Mouse (Mus musculus): Measurements from ENCODE around the gene Rims1. TPM values are rescaled to one million over a fixed set of nuclear protein-coding genes. Genes with fewer than 3 reads are reported as not detected.

Rims1 gene
- total RNA-seq, 2 experiments from 2014 or later: 1.0 to 1.4 TPM

DNA sequence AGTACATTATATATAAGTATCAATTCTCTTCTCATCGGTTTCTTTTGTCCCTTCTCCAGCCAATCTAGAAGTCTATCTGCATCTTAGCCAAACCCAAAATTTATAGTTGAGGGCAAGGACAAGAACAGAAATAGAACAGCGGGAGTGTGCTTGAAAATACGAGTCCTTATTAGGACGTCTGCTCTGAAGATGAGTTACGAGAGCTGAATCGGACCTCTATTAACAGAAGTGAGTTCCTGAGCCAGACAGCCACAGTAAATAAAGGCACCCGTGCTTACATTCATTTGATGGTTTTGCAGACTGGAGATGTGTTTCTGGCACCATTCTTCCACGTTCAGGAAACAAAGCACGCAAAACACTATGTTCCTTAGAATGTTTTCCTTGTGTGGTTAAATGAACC lies 466.9 kb downstream of the Rims1 start:
- DNase-seq: no peak

DNA sequence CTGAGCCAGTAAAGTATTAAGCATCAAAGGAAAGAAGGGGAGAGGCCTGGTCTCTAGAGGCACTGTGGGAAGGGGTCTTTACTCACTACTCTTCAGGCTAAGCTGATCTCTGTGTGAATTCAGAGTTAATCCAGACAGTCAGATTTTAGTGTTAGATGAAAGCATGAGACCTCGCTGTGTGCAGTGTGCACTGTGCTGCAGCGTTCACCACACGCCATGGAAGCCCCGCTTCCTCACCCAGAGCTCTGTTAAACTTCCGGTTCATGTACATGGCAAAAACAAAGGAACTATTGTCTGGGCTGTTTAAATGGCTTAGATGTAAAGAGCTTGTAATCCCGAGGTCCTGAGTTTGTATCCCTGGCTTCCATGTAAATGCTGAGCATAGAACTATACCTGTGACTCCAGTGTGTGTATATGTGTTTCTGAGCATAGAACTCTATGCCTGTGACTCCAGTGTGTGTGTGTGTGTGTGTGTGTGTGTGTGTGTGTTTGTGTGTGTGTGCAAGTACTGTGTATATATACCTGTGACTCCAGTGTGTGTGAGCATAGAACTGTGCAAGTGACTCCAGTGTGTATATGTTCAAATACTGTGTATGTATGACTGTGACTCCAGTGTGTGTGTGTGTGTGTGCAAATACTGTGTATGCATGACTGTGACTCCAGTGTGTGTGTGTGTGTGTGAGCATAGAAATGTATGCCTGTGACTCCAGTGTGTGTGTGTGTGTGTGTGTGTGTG lies 484.7 kb downstream of the Rims1 start:
- DNase-seq: no peak

DNA sequence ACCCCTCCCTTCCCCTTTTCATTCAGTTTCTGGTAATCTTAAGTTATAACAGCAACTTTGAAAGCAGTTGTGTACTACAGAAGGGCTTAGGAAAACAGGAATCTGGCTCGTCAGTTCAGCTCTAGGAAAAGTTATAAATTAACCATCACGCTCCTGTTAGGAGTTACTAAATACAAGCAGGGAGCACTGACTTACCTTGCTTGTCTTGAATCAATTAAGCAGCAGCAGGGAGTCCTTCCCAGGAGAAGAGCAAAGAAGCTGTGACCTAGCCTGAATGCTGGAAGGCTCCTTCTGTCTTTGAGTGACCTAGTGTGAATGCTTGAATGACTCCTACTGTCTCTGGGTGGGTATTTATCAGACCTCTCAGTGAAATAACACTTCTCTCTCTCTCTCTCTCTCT lies 490.3 kb downstream of the Rims1 start:
- DNase-seq: no peak

DNA sequence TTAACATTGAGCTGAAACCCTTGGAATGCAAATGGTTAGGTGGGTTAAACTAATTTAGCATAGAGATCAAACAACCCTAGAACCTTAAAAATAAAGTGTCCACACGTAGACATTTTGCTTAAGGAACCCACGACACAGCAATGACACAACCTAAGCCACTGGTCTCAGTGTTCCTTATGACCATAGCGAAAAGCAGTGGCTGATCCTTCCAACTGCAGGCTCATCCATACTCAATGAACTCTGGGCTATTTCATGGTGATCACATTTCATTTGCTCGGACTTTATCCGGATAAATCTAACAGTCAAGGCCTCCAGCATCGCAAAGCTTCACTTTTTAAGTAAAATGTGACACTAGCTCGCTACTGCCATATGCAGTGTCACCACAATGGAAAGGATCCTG lies 494.3 kb downstream of the Rims1 start:
- DNase-seq: no peak

DNA sequence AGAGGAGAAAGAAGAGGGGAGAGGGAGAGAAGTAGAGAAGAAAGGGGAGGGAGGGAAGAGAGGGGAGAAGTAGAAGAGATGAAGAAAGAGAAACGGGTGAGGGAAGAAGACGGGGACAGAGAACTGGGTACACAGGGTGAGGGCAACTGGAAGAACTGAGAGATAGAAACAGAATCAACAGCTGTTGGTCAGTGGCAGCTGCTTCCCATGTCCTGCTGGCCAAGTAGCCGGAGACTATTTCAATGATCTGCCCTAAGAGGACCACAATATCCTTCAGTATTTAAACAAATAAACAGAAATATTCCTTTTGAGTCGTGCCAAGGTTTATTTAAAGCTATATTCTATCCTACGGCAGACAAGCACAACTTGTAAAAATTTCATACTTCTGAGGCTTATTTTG lies 499.3 kb downstream of the Rims1 start:
- no peak for DNase-seq

DNA sequence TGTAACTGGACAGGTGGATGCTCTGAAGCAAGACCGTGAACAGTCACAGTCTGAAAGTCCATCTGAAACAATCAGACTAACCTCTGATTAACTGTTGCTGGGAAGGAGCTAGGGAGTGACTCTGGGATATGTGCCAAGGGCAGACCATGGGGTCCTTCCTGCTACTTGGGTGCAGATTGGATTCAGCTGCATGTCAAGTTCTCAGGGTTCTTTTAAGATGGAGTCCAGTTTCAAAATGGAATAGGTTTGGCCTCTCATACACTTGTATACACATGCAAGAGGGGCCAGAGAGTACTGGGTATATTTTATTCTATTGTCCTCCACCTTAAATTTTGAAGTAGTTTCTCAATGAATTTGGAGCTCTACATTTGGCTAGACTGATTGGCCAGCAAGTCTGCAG lies 499.9 kb downstream of the Rims1 start:
- no peak for DNase-seq

DNA sequence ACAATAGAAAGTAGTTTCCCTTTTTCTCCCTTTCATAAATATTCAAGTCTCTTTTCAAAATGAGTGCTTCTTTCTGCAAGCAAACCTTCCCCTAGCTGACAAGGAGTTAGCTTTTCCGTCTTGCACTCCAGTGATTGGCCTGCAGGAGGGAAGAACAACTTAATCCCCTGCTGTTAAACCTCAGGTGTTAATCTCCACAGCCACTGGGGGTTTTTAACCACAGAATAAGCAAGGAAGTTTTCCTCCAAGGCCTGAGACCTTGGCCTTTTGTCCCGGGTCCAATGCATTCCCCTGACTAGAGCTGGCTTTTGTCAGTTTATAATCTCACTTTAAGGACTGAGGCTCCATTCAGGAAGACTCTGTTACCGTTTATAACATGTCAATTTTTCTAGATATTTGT lies 511.8 kb downstream of the Rims1 start:
- DNase-seq: no peak

DNA sequence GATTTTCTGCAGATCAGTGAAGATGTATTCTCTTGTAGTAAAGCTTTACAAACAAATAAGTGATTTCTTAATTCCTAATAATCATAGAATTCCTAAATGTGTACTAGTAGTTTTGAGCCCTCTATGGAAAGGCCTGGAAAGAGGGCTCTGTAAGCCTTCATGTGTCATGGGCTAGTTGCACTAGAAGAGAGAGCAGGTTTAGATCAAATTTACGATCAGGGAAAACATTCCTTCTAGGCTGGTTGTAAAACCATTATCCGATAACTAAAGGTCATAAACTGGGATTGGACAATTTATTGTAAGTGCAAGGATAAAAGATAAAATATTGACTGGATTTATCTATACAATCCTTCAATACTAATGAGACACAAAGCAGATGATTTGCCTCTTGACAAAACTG lies 512.5 kb downstream of the Rims1 start:
- no peak for DNase-seq

DNA sequence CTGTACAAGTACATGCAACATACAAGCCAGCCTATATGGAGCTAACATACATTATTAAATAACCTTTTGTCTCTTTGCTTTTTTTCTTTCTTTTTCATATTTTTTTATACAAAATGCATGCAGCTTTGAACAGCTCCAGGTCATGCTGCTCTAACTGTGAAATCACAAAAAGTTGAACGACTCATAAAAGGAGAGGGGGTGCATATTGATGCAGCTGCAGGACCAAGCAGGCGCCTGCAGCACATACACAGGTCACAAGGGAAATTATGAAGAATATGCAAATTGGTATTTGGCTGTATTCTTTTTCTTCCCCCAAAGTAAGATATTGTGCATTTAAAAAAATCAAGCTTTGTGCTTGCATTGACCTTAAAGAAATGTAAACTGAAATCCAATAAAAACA lies 519.0 kb downstream of the Rims1 start:
- DNase-seq: no peak

DNA sequence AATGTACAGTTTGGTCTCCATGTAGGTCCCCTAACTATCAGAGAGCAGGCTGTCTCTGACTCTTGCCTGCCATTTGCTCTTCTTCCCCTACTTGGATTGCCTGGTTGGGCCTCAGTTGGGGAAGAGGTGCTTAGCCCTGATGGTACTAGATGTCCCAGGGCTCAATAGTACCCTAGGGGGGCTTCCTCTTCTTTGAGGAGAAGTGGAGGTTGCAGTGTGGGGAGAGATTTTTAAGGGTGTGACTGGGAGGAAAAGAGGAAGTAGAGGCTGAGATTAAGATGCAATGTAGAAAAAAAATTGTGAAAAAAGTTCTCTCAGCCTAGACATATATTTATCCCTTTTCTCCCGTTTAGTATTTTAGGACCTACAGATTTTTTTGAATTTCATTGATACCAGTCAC lies 525.8 kb downstream of the Rims1 start:
- DNase-seq: no peak

DNA sequence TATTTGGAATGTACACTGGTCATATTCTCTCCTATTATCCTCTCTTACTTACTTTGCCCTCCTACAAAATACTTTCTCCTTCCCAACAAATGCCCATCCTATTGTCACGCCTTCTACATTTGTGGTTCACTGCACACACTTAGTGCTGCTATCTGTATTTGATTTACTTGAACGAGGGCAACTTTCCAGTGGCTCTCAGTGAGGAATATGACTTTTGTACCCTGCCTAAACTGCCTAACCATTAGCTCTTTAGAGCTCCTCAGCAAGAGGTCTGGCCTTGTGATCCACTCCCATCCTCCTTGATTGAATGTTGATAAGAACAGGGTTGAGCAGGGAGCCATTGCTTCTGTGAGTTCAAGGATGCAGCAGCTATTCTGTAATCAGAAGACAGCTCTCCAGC lies 531.7 kb downstream of the Rims1 start:
- DNase-seq: no peak

DNA sequence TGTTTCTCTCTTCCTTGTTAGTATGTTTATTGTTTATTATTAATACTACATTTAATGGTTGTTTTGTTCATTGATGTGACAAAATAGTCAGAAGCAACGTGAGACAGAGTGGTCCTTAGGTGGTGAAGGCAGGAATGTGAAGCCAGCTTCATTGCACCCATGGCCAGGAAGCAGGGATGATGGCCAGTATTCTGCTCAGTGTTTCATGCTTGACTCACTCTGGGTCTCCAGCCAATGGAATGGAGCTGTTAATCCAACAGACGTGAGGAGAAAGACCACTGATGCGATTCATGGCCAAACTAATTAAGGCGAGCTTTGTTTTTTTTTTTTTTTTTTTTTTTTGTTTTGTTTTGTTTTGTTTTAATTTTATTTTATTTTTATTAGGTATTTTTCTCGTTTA lies 535.7 kb downstream of the Rims1 start:
- no peak for DNase-seq

DNA sequence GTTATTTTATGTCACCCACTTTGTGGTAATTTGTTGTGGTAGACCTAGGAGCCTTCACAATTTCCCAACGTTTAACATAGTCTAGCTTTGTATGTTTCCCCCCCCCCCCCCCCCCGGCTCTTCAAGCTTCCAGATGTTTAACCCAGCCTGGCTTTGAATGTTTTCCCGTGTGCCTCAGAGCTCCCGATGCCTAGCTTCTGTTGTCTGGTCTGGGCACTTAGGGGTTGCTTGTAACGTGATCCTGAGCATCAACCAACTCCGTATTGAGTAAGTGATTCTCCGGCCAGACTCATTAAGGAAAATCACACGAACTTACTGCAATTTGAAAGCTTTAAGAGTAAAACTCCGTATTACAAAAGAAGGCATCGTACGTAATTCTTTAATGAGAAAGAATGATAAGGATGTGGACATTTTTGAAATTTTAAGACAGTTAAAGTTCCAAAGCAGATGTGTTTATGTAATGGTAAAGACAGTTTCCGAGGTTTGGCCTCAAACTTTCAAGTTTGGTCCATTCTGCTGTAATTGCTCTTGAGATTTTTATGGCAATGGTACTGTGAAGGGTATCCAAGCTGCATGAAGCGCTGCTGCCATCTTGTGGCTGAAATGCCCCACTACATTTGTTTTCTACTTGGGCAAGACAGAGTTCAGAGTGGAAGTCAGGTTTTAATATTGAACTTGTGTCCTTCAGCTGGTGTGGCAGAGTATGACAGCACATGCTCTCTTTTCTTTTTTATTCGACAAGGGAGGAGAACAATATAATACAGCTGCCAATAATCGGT lies 537.0 kb downstream of the Rims1 start:
- DNase-seq: peak; percentile 84

DNA sequence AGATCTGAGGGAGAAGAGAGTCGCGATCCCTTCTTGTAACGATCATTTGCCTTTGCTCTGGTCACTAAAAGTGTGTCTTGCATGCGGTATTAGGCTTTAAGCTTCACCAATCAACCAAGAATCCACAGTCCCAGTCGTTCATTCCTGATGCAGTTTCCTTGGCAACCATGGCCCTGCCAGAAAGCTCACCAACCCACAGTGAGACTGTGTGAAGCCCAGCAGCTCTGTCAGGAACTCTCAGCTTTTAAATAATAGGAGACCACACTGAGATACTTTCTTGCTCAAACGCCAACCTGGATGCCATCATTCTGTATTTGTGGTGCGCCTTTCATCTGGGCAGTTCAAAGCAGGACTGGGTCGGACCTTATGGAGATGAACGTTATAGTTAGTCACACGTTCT lies 539.3 kb downstream of the Rims1 start:
- no peak for DNase-seq

DNA sequence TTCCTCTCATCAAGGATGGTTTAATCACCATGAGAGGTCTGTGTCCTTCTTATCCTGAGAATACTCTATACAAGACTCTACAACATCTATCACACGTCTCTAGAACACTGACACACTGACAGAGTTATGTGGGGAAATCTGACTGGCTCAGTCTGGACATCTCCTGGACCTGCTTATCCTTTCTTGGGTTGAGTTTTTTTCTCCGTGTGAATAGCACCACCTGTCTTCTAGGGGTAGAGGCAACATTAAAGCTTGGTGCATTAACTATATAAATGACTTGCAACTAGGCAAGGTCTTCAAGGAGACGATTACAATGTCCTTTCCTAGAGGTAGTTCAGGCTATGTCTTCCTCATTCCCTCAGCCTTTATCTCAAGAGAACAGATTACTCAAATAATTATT lies 540.3 kb downstream of the Rims1 start:
- DNase-seq: no peak

DNA sequence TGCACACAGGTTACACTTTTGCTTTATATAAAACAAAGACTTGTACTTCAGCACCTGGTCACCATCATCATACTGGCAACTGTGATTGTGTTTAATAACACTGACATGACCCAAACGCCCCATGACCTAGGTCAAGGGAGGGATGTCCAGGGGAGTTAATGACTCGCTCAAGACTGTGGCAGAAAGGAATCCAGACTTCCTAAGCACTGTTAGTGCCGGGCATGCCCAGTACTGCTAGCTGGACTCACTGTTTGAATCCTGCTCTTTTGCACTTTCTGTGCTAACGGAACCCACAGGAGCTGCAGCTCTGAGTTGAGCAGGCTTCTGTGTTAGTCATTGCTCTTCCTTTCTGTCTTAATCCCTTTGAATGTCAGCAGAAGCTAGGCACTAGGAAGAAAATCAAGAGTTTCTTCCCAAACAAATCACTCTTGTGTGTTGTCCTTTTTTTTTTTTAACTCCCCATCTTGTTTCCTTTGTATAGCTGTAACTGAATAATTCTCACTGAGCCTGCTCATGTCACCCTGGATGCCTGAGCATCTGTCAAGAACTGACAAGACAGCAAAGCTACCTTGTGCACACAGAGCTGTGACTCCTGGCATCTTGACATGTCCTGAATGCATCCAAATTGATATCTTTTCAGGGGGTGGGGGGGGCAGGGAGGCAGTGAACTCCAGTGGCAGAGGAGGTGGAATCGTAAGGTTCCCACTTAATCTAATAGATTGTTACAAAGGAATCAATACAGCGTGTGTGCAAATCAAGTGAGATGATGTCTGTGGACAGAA lies 543.4 kb downstream of the Rims1 start:
- no peak for DNase-seq

DNA sequence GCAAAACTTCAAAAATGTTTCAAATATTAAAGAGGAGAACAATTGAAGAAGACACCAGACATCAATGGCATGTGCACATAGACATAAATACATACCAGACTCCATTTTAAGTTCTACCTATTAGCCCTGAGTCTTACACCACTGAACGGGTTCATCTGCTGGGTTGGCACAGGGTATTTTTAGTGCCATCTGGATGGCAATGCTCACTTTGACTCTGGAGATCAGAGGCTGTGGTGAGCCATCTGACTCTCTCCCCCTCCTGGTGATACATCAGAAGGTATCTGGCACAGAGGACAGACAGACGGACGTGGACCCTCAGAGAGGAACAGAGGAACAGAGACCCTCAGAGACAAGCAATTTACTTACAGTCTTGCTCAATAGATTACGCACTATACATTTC lies 544.1 kb downstream of the Rims1 start:
- DNase-seq: no peak

DNA sequence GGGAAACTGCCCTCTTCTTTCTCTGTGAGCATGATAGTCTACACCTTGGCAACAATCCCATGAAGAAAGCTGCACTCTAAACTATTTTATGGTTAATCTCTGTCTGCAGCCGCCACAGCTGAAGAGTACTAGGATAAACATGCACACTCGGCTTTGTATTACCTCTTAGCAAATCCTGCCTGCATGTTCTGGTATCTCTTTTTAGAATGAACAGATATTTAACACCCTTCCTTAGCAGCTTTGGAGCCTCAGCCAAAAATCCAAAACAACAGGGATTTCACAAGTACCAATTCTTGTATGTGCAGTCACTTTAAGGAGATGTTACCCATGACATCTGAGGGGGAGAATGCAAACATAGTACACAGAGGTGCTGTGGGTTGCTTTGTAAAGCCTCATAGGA lies 545.5 kb downstream of the Rims1 start:
- DNase-seq: no peak

DNA sequence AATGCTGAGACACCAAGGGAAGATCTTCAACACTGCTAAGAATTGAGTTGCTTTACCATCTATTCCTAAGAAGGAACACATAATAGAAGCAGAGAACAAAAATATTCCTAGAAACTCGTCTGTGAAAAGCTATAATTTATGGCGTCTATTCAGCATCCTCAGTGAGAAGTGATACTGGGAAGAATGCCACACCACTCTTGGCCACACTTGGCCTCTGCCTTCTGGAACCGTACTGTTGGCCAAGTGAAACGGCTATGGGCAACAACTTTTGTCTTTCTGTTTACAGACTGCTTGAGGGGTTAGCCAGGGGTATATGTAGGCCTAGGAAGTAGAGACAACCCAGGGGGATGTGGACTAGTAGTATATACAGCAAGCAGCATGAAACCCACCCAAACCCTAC lies 547.4 kb downstream of the Rims1 start:
- DNase-seq: no peak

DNA sequence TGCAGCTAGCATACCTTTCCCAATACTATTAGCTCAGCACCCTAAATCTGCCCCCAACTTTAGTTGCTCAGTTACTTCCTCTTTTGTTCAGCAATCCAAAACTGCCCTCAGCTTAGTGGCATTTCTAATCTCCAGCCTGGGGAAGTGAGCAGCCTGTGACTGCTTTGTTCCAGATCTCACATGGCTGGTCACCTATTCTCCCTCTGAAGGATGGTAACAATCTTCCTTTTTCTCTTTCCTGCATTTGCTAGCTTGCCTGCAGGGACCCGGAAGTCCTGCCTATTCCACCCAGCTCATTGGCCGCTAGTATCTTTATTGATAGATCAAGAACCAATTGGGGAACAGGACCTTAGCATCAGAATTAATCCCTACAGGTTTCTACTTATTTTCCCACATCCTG lies 551.5 kb downstream of the Rims1 start:
- no peak for DNase-seq

DNA sequence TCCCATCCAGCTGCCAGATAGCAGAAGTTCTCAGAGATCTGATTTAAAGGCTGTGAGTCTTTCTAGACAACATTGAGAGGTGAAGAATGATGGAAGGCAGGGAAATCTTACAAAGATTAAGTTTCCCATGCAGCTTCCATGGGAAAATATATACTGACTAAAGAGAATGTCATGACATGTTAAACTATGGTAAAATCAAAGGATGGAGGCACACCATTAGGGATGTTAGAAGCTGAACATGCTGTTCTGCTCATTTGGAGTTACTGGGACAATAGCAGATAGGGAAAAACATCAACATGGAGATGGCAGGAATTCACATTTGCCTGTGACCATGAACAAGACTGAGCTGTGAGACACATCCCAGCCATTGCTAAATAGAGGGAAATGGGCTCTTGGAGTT lies 552.9 kb downstream of the Rims1 start:
- no peak for DNase-seq

DNA sequence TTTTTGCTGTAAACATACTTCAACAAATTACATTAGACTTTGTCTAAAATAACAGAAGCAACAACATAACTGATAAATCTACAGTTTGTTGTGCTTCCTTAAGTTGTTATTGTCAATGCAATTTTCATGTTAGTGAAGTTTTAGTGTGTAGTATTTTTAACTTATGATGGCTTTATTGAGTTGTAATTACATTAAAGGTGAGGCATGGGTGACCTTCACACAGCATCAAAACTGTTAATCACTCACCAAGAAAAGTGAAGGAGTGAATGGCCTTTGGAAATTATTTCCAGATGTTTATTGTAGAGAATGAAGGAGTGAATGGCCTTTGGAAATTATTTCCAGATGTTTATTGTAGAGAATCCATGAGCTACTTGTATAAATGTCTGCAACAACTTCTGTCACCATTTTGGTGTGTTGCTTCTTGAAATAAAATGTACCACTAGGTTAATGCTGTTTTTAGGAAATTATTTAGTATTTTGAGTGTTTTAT lies 556.9 kb downstream of the Rims1 start:
- DNase-seq: no peak

DNA sequence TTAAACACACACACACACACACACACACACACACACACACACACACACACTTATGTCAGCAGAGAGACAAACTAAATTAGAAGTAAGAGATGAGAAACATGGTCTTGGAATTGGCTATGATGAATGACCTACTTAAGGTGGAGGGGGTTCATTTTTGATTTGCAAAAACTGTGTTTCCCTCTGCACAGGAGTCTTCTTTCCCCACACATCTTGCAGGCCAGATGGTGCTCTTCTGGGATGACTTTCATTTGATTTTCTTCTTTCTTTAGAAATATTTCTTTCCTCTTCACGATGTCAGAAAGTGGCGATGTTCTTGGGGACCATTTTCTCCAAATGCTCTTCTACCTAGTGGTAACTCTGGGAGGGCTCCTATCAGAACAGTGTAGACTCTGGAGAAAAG lies 560.0 kb downstream of the Rims1 start:
- DNase-seq: no peak
